Mouse (Mus musculus): ENCODE data around the gene Pnpo. TPM values are rescaled to one million over a fixed set of nuclear protein-coding genes. Genes with fewer than 3 reads are reported as not detected.

Pnpo gene
- polyA plus RNA-seq, 1 experiment from 2014 or later, result 22.8 TPM

- no peak overlapping the region for H3K4me3 ChIP-seq (replicated peaks; ENCODE audit: low read length)
- no peak overlapping the region for H3K9ac ChIP-seq (replicated peaks; ENCODE audit: low read depth, low read length)
- no peaks in the 10 kb centered on the region for H3K9me3 ChIP-seq (ENCODE audit: control insufficient read depth, low read length)
- no peak overlapping the region for H3K4me2 ChIP-seq (ENCODE audit: low read length)
- no peak for ATAC-seq
- peaks cover 3% of the 10 kb centered on the region; the same call in 1 of the 2 replicates for H3K27me3 ChIP-seq (replicated peaks; ENCODE audit: control insufficient read depth, insufficient read depth, low read length)
- 92% methylated on average over 6 of the region's 6 CpGs for WGBS
- H3K36me3 ChIP-seq (ENCODE audit: control insufficient read depth, insufficient read depth), result no peaks in the 10 kb centered on the region
- H3K4me1 ChIP-seq (replicated peaks; ENCODE audit: control insufficient read depth, insufficient read depth, low read length), result peaks cover 9% of the 10 kb centered on the region
- no peak overlapping the region for H3K27ac ChIP-seq (ENCODE audit: low read length)
These were observed 26.4 kb downstream of the Pnpo start for GRCm38 (mm10) chr11:96917415-96917814.

- peak; percentile 5 for ATAC-seq
- Histone ChIP-seq H3K9ac (replicated peaks; ENCODE audit: low read depth, low read length) (no peak overlapping the region), H3K27me3 (replicated peaks; ENCODE audit: control insufficient read depth, insufficient read depth, low read length) (peaks cover 3% of the 10 kb centered on the region; the same call in 1 of the 2 replicates), H3K4me1 (replicated peaks; ENCODE audit: control insufficient read depth, insufficient read depth, low read length) (peaks cover 9% of the 10 kb centered on the region), H3K9me3 (ENCODE audit: control insufficient read depth, low read length) (no peaks in the 10 kb centered on the region), H3K36me3 (ENCODE audit: control insufficient read depth, insufficient read depth) (no peaks in the 10 kb centered on the region), H3K27ac (ENCODE audit: low read length) (no peak overlapping the region), H3K4me3 (replicated peaks; ENCODE audit: low read length) (peak overlapping the region; percentile 31), H3K4me2 (ENCODE audit: low read length) (peak overlapping the region; percentile 46)
- WGBS, result 35% methylated on average over 13 of the region's 13 CpGs
These were observed 26.8 kb downstream of the Pnpo start for GRCm38 (mm10) chr11:96916885-96917396.

- ATAC-seq, result peak; percentile 98
- Histone ChIP-seq H3K4me2 (ENCODE audit: low read length) (peak within 1 kb of the TSS; percentile 77), H3K4me3 (replicated peaks; ENCODE audit: low read length) (peak within 1 kb of the TSS; percentile 84), H3K36me3 (ENCODE audit: control insufficient read depth, insufficient read depth) (no peaks in the 10 kb centered on the region), H3K27me3 (replicated peaks; ENCODE audit: control insufficient read depth, insufficient read depth, low read length) (peaks cover 3% of the 10 kb centered on the region; the same call in 1 of the 2 replicates), H3K4me1 (replicated peaks; ENCODE audit: control insufficient read depth, insufficient read depth, low read length) (peaks cover 9% of the 10 kb centered on the region), H3K9ac (replicated peaks; ENCODE audit: low read depth, low read length) (peak within 1 kb of the TSS; percentile 74), H3K9me3 (ENCODE audit: control insufficient read depth, low read length) (no peaks in the 10 kb centered on the region), H3K27ac (ENCODE audit: low read length) (peak within 1 kb of the TSS; percentile 48)
- WGBS, result under 1% methylated on average over 55 of the region's 55 CpGs
These were observed 27.5 kb downstream of the Pnpo start, which contains the start of gene Cdk5rap3 for GRCm38 (mm10) chr11:96916044-96916884. Gene Cdk5rap3 (minus strand): TSS chr11:96916496.

GRCm38 (mm10) chr11:96912682-96913081 lies 31.1 kb downstream of the Pnpo start:
- H3K9ac ChIP-seq (replicated peaks; ENCODE audit: low read depth, low read length), result no peak overlapping the region
- H3K27ac ChIP-seq (ENCODE audit: low read length), result no peak overlapping the region
- WGBS, result 93% methylated on average over 11 of the region's 11 CpGs
- no peak overlapping the region for H3K4me3 ChIP-seq (replicated peaks; ENCODE audit: low read length)
- H3K27me3 ChIP-seq (replicated peaks; ENCODE audit: control insufficient read depth, insufficient read depth, low read length), result 0 out of 2 replicates have a peak, but pooled peaks cover 3% of the 10 kb centered on the region
- no peaks in the 10 kb centered on the region for H3K9me3 ChIP-seq (ENCODE audit: control insufficient read depth, low read length)
- no peak overlapping the region for H3K4me2 ChIP-seq (ENCODE audit: low read length)
- no peak for ATAC-seq
- peaks cover 12% of the 10 kb centered on the region for H3K4me1 ChIP-seq (replicated peaks; ENCODE audit: control insufficient read depth, insufficient read depth, low read length)
- peaks cover 14% of the 10 kb centered on the region for H3K36me3 ChIP-seq (ENCODE audit: control insufficient read depth, insufficient read depth)

GRCm38 (mm10) chr11:96910003-96910402 lies 33.8 kb downstream of the Pnpo start:
- peak; percentile 74 for ATAC-seq
- Histone ChIP-seq H3K9me3 (ENCODE audit: control insufficient read depth, low read length) (no peaks in the 10 kb centered on the region), H3K27ac (ENCODE audit: low read length) (no peak overlapping the region), H3K36me3 (ENCODE audit: control insufficient read depth, insufficient read depth) (peaks cover 15% of the 10 kb centered on the region), H3K4me2 (ENCODE audit: low read length) (no peak overlapping the region), H3K27me3 (replicated peaks; ENCODE audit: control insufficient read depth, insufficient read depth, low read length) (no peaks in the 10 kb centered on the region), H3K4me1 (replicated peaks; ENCODE audit: control insufficient read depth, insufficient read depth, low read length) (peaks cover 7% of the 10 kb centered on the region), H3K9ac (replicated peaks; ENCODE audit: low read depth, low read length) (peak overlapping the region; percentile 4; the same call in 1 of the 2 replicates), H3K4me3 (replicated peaks; ENCODE audit: low read length) (no peak overlapping the region)
- 27% methylated on average over 7 of the region's 7 CpGs for WGBS

GRCm38 (mm10) chr11:96908594-96908993 lies 35.2 kb downstream of the Pnpo start:
- Histone ChIP-seq H3K27ac (ENCODE audit: low read length) (no peak overlapping the region), H3K27me3 (replicated peaks; ENCODE audit: control insufficient read depth, insufficient read depth, low read length) (no peaks in the 10 kb centered on the region), H3K9ac (replicated peaks; ENCODE audit: low read depth, low read length) (no peak overlapping the region)

GRCm38 (mm10) chr11:96906431-96907161 lies 37.2 kb downstream of the Pnpo start:
- no peak overlapping the region for H3K4me3 ChIP-seq (replicated peaks; ENCODE audit: low read length)
- no peak for ATAC-seq
- no peaks in the 10 kb centered on the region for H3K9me3 ChIP-seq (ENCODE audit: control insufficient read depth, low read length)
- WGBS, result 64% methylated on average over 15 of the region's 15 CpGs
- no peak overlapping the region for H3K9ac ChIP-seq (replicated peaks; ENCODE audit: low read depth, low read length)
- H3K27ac ChIP-seq (ENCODE audit: low read length), result no peak overlapping the region
- no peak overlapping the region for H3K4me2 ChIP-seq (ENCODE audit: low read length)
- H3K4me1 ChIP-seq (replicated peaks; ENCODE audit: control insufficient read depth, insufficient read depth, low read length), result peaks cover 28% of the 10 kb centered on the region
- H3K36me3 ChIP-seq (ENCODE audit: control insufficient read depth, insufficient read depth), result peaks cover 15% of the 10 kb centered on the region
- no peaks in the 10 kb centered on the region for H3K27me3 ChIP-seq (replicated peaks; ENCODE audit: control insufficient read depth, insufficient read depth, low read length)

More at GRCm38 (mm10) chr11:96908594-96908993, 35.2 kb downstream of the Pnpo start:
- ATAC-seq, result no peak
- H3K4me2 ChIP-seq (ENCODE audit: low read length), result no peak overlapping the region
- WGBS, result 93% methylated on average over 12 of the region's 12 CpGs
- H3K4me3 ChIP-seq (replicated peaks; ENCODE audit: low read length), result no peak overlapping the region
- no peaks in the 10 kb centered on the region for H3K9me3 ChIP-seq (ENCODE audit: control insufficient read depth, low read length)
- peaks cover 15% of the 10 kb centered on the region for H3K36me3 ChIP-seq (ENCODE audit: control insufficient read depth, insufficient read depth)
- H3K4me1 ChIP-seq (replicated peaks; ENCODE audit: control insufficient read depth, insufficient read depth, low read length), result peaks cover 8% of the 10 kb centered on the region

GRCm38 (mm10) chr11:96902639-96903635 lies 40.8 kb downstream of the Pnpo start:
- Histone ChIP-seq H3K9me3 (ENCODE audit: control insufficient read depth, low read length) (no peaks in the 10 kb centered on the region), H3K9ac (replicated peaks; ENCODE audit: low read depth, low read length) (0 out of 2 replicates have a peak overlapping the region, but pooled peaks have one; percentile 27), H3K27me3 (replicated peaks; ENCODE audit: control insufficient read depth, insufficient read depth, low read length) (no peaks in the 10 kb centered on the region), H3K4me1 (replicated peaks; ENCODE audit: control insufficient read depth, insufficient read depth, low read length) (peaks cover 49% of the 10 kb centered on the region), H3K36me3 (ENCODE audit: control insufficient read depth, insufficient read depth) (0 out of 2 replicates have a peak, but pooled peaks cover 3% of the 10 kb centered on the region), H3K4me3 (replicated peaks; ENCODE audit: low read length) (no peak overlapping the region), H3K4me2 (ENCODE audit: low read length) (no peak overlapping the region), H3K27ac (ENCODE audit: low read length) (peak overlapping the region; percentile 91)
- ATAC-seq, result peak; percentile 92
- WGBS, result 4% methylated on average over 16 of the region's 16 CpGs

All from forebrain, embryonic 16.5 days (tissue).